Mouse (Mus musculus): ENCODE measurements around the gene Akap6. TPM values are rescaled to one million over a fixed set of nuclear protein-coding genes. Genes with fewer than 3 reads are reported as not detected.
"Not testable (repeated sequence)": the region's sequence is repeated elsewhere in the genome, so short reads cannot be mapped to it uniquely, and the experiment has no call there.

Gene Akap6
- polyA plus RNA-seq, 1 experiment from 2014 or later: 19.4 TPM

DNA sequence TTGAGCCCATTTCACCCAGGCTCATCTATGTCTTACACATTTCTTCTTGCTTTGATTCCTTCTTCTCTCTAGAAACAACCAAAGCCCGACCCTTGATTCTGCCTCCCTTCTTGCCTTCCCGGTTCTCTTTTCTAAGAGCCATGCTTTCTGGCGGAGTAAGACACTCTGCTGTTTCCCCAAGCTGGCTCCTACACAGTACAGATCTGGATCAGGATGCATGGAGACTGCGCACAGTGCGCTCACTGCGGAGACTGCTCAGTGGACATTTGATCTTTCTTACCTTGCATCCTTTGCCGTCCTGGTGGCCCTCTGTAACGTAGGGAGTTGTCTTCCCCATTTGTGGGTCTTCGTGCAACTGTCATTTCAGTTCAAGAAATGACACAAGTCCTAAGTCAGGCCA, 20.0 kb downstream of the Akap6 start:
- 89% methylated on average over 9 of the region's 9 CpGs for WGBS

DNA sequence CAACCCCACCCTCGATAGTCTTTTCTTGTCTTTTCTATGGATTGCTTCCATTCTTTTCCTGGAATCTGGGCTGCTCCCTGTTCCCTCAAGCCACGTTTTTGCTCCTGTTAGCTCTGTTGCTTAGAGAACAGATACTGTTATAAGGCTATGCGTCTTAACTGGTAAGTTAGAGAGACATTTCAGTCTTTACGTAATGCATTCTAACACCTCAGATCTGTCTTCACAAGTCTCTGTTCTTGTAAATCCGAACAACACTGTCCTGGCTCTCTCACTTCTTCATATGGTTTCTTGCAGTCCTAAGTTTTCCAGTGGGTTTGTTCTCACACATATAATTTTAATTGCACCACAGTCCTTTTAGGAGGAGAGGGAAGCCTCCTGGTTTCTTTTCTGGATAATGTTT, 20.5 kb downstream of the Akap6 start:
- Histone ChIP-seq H3K4me1 (no peaks in the 10 kb centered on the region), H3K4me2 (replicated peaks) (no peak overlapping the region), H3K27me3 (no peaks in the 10 kb centered on the region), H3K36me3 (peaks cover 2% of the 10 kb centered on the region; the same call in 1 of the 2 replicates), H3K9me3 (no peaks in the 10 kb centered on the region), H3K9ac (replicated peaks) (no peak overlapping the region), H3K27ac (replicated peaks) (no peak overlapping the region), H3K4me3 (no peak overlapping the region)
- WGBS: 84% methylated on average over 5 of the region's 5 CpGs
- no peak for ATAC-seq (replicated peaks)

More for the DNA sequence above, 20.0 kb downstream of the Akap6 start:
- H3K27ac ChIP-seq (replicated peaks): no peak overlapping the region
- H3K4me3 ChIP-seq: no peak overlapping the region
- no peaks in the 10 kb centered on the region for H3K9me3 ChIP-seq
- H3K27me3 ChIP-seq: no peaks in the 10 kb centered on the region
- H3K4me2 ChIP-seq (replicated peaks): no peak overlapping the region
- no peaks in the 10 kb centered on the region for H3K4me1 ChIP-seq
- peaks cover 5% of the 10 kb centered on the region; the same call in 1 of the 2 replicates for H3K36me3 ChIP-seq
- H3K9ac ChIP-seq (replicated peaks): no peak overlapping the region
- ATAC-seq (replicated peaks): no peak

DNA sequence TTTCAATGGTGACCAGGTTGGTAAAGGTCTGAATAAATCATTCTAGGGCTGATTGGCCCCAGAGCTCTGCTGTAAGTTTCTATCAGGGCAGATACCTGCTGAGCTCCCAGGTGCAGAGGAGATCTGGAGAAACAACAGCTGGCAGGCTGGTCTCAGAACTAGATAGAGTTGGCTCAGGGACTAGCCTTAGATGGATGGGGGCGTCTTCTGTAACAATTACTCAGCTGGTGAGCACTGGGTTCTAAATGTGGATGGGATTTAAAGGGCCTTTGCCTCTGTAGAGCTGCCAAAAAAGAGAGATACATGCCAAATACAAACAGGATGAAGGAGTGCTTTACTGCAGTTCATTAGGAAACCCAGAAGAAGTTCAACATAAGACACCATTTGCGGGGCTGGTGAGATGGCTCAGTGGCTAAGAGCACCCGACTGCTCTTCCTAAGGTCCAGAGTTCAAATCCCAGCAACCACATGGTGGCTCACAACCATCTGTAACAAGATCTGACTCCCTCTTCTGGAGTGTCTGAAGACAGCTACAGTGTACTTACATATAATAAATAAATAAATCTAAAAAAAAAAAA, 24.9 kb downstream of the Akap6 start:
- not testable (repeated sequence) for H3K36me3 ChIP-seq; H3K4me1 ChIP-seq; H3K4me3 ChIP-seq; ATAC-seq (replicated peaks); H3K4me2 ChIP-seq (replicated peaks); H3K27ac ChIP-seq (replicated peaks); H3K9ac ChIP-seq (replicated peaks); H3K9me3 ChIP-seq; H3K27me3 ChIP-seq
- WGBS: 70% methylated on average over 3 of the region's 3 CpGs

- H3K36me3 ChIP-seq: no peaks in the 10 kb centered on the region
- WGBS: 40% methylated on average over 10 of the region's 10 CpGs
- no peak overlapping the region for H3K4me2 ChIP-seq (replicated peaks)
- ATAC-seq (replicated peaks): no peak
- H3K9me3 ChIP-seq: no peaks in the 10 kb centered on the region
- H3K27ac ChIP-seq (replicated peaks): no peak overlapping the region
- H3K27me3 ChIP-seq: no peaks in the 10 kb centered on the region
- H3K9ac ChIP-seq (replicated peaks): no peak overlapping the region
- H3K4me1 ChIP-seq: peaks cover 7% of the 10 kb centered on the region
- H3K4me3 ChIP-seq: no peak overlapping the region
These were observed 27.4 kb downstream of the Akap6 start for GRCm38 (mm10) chr12:52726434-52727231.

GRCm38 (mm10) chr12:52729396-52729795, 30.2 kb downstream of the Akap6 start:
- no peak for ATAC-seq (replicated peaks)
- Histone ChIP-seq H3K9ac (replicated peaks) (no peak overlapping the region), H3K36me3 (no peaks in the 10 kb centered on the region), H3K4me3 (no peak overlapping the region), H3K9me3 (no peaks in the 10 kb centered on the region), H3K27ac (replicated peaks) (no peak overlapping the region), H3K4me2 (replicated peaks) (no peak overlapping the region), H3K4me1 (peaks cover 7% of the 10 kb centered on the region), H3K27me3 (no peaks in the 10 kb centered on the region)
- 86% methylated on average over 6 of the region's 6 CpGs for WGBS

DNA sequence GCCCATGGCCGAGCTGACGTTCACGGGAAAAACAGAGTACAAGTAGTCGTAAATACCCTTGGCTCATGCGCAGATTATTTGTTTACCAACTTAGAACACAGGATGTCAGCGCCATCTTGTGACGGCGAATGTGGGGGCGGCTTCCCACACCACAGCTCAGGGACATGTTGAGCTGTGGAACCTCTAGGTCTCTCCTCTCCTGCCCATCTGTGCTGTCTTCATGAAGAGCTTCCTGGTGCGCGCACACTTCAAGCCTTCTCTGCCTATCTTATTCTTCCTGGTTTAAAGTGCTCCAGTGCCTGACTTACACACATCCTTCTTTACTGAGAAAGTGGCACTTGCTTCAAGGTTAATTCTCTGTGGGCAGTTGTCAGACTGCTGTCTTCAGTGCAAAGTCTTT, 36.0 kb downstream of the Akap6 start:
- not testable (repeated sequence) for ATAC-seq (replicated peaks); H3K4me2 ChIP-seq (replicated peaks)
- WGBS: 97% methylated on average over 8 of the region's 11 CpGs

GRCm38 (mm10) chr12:52737151-52737550, 38.0 kb downstream of the Akap6 start:
- WGBS: 96% methylated on average over 1 of the region's 1 CpGs
- Histone ChIP-seq H3K4me3 (no peak overlapping the region), H3K9me3 (0 out of 2 replicates have a peak, but pooled peaks cover 3% of the 10 kb centered on the region), H3K4me1 (no peaks in the 10 kb centered on the region), H3K4me2 (replicated peaks) (no peak overlapping the region), H3K27ac (replicated peaks) (no peak overlapping the region), H3K36me3 (peaks cover 8% of the 10 kb centered on the region; the same call in 1 of the 2 replicates), H3K27me3 (no peaks in the 10 kb centered on the region), H3K9ac (replicated peaks) (no peak overlapping the region)
- ATAC-seq (replicated peaks): no peak

More for the DNA sequence above, 36.0 kb downstream of the Akap6 start:
- not testable (repeated sequence) for H3K27me3 ChIP-seq; H3K27ac ChIP-seq (replicated peaks); H3K4me1 ChIP-seq; H3K9ac ChIP-seq (replicated peaks); H3K36me3 ChIP-seq; H3K9me3 ChIP-seq; H3K4me3 ChIP-seq

- Histone ChIP-seq H3K4me3 (no peak overlapping the region), H3K36me3 (peaks cover 8% of the 10 kb centered on the region; the same call in 1 of the 2 replicates), H3K27me3 (no peaks in the 10 kb centered on the region), H3K27ac (replicated peaks) (no peak overlapping the region), H3K4me1 (no peaks in the 10 kb centered on the region), H3K9ac (replicated peaks) (no peak overlapping the region), H3K9me3 (0 out of 2 replicates have a peak, but pooled peaks cover 3% of the 10 kb centered on the region), H3K4me2 (replicated peaks) (no peak overlapping the region)
- WGBS: 92% methylated on average over 3 of the region's 3 CpGs
- ATAC-seq (replicated peaks): no peak
These were observed 40.1 kb downstream of the Akap6 start for GRCm38 (mm10) chr12:52739326-52739725.

DNA sequence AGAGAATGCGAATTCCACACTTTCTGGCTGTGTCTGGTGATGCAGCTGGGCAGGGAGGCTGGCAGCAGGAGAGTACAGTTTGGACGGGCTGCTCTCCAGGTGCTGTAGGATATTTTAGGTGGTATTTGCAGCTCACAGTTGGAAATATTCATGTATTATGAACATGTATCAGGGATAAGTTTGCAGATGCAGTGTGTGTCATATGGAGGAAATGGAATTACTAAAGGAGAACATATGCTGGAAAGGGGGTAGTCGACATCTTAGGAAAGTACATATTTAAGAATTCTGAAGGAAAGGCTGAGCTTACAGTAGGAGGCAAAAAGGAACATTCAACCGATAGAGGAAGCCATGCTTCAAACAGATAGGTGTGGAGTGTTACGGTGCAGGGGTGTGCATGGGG, 42.6 kb downstream of the Akap6 start:
- Histone ChIP-seq H3K27me3 (no peaks in the 10 kb centered on the region), H3K27ac (replicated peaks) (no peak overlapping the region), H3K36me3 (peaks cover under 1% of the 10 kb centered on the region; the same call in 1 of the 2 replicates), H3K4me3 (no peak overlapping the region), H3K4me1 (no peaks in the 10 kb centered on the region), H3K9me3 (no peaks in the 10 kb centered on the region), H3K4me2 (replicated peaks) (no peak overlapping the region), H3K9ac (replicated peaks) (no peak overlapping the region)
- 89% methylated on average over 5 of the region's 5 CpGs for WGBS
- no peak for ATAC-seq (replicated peaks)

DNA sequence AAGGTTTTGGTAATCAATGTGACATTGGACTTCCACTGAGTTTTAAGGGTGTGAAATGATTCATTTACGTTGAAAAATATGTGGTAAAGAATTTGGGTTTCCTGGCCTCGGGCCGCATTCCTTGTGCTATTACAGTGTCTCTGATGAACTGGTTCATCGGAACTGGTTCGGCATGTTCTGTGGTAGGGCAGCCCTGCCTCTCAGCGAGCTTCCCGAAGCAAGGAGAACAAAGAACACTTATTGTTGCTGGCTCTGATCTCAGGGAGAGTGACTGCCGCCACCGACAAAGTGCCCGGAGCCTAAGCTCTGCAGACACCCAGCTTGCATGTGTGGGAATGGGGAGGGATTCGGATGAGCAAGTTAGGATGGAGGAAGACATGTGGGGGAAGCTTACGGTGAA, 50.8 kb downstream of the Akap6 start:
- Histone ChIP-seq H3K36me3 (no peaks in the 10 kb centered on the region), H3K4me2 (replicated peaks) (no peak overlapping the region), H3K27me3 (no peaks in the 10 kb centered on the region), H3K4me3 (no peak overlapping the region), H3K4me1 (peaks cover 2% of the 10 kb centered on the region), H3K9ac (replicated peaks) (no peak overlapping the region), H3K27ac (replicated peaks) (no peak overlapping the region), H3K9me3 (no peaks in the 10 kb centered on the region)
- no peak for ATAC-seq (replicated peaks)
- 55% methylated on average over 12 of the region's 12 CpGs for WGBS

GRCm38 (mm10) chr12:52755649-52756048, 56.5 kb downstream of the Akap6 start:
- no peaks in the 10 kb centered on the region for H3K27me3 ChIP-seq
- no peak overlapping the region for H3K4me2 ChIP-seq (replicated peaks)
- 68% methylated on average over 2 of the region's 2 CpGs for WGBS
- no peaks in the 10 kb centered on the region for H3K9me3 ChIP-seq
- 0 out of 2 replicates have a peak, but pooled peaks cover 2% of the 10 kb centered on the region for H3K36me3 ChIP-seq
- peaks cover 12% of the 10 kb centered on the region for H3K4me1 ChIP-seq
- H3K9ac ChIP-seq (replicated peaks): no peak overlapping the region
- no peak overlapping the region for H3K27ac ChIP-seq (replicated peaks)
- H3K4me3 ChIP-seq: no peak overlapping the region
- ATAC-seq (replicated peaks): no peak

- WGBS: 19% methylated on average over 4 of the region's 4 CpGs
- no peak overlapping the region for H3K27ac ChIP-seq (replicated peaks)
- ATAC-seq (replicated peaks): no peak
- no peaks in the 10 kb centered on the region for H3K9me3 ChIP-seq
- no peaks in the 10 kb centered on the region for H3K27me3 ChIP-seq
- 0 out of 2 replicates have a peak, but pooled peaks cover 2% of the 10 kb centered on the region for H3K36me3 ChIP-seq
- H3K4me3 ChIP-seq: no peak overlapping the region
- no peak overlapping the region for H3K4me2 ChIP-seq (replicated peaks)
- peaks cover 12% of the 10 kb centered on the region for H3K4me1 ChIP-seq
- no peak overlapping the region for H3K9ac ChIP-seq (replicated peaks)
These were observed 58.7 kb downstream of the Akap6 start for GRCm38 (mm10) chr12:52757881-52758280.
